Mouse (Mus musculus) stomach, postnatal 0 days (tissue): Measurements from ENCODE around the gene Zfp300. TPM values are rescaled to one million over a fixed set of nuclear protein-coding genes. Genes with fewer than 3 reads are reported as not detected.

Experiments used
- ATAC-seq: fragments of 200-750 bp; cut with Nextera tagmentation; 2 replicates; pipeline ENCODE4 v1.8.0; 2017; ENCODE audit not compliant: low FRiP score, low TSS enrichment
- DNase-seq: peaks from one replicate; pipeline ENCODE4 v3.0.0-alpha.2; 2016; ENCODE audit warnings: low spot score
- H3K27ac ChIP-seq: fragments of 300-500 bp; sonication (generic); replicated peaks from 2 replicates; pipeline ENCODE4 v1.5.1; 2014; ENCODE audit warnings: mild to moderate bottlenecking, control low read depth
- H3K27me3 ChIP-seq: fragments of 300-500 bp; sonication (generic); 2 replicates; pipeline ENCODE4 v1.6.1; 2014; ENCODE audit warnings: low read length; ENCODE audit not compliant: control insufficient read depth, insufficient read depth
- H3K36me3 ChIP-seq: fragments of 300-500 bp; sonication (generic); 2 replicates; pipeline ENCODE4 v1.6.1; 2014; ENCODE audit warnings: low read length, mixed read lengths; ENCODE audit not compliant: control insufficient read depth, insufficient read depth
- H3K4me1 ChIP-seq: fragments of 300-500 bp; sonication (generic); replicated peaks from 2 replicates; pipeline ENCODE4 v1.6.1; 2014; ENCODE audit warnings: antibody characterized with exemption; ENCODE audit not compliant: control insufficient read depth, insufficient read depth
- H3K4me2 ChIP-seq: fragments of 300-500 bp; sonication (generic); replicated peaks from 2 replicates; pipeline ENCODE4 v1.6.1; 2014; ENCODE audit warnings: low read depth, mild to moderate bottlenecking, control low read depth, moderate library complexity
- H3K4me3 ChIP-seq: fragments of 300-500 bp; sonication (generic); 2 replicates; pipeline ENCODE4 v1.5.1; 2014; ENCODE audit warnings: low read depth, low read length, control low read depth
- H3K9ac ChIP-seq: fragments of 300-500 bp; sonication (generic); 2 replicates; pipeline ENCODE4 v1.6.1; 2014; ENCODE audit warnings: mild to moderate bottlenecking, low read length, control low read depth, mixed read lengths
- H3K9me3 ChIP-seq: fragments of 300-500 bp; sonication (generic); 2 replicates; pipeline ENCODE4 v1.6.1; 2016; ENCODE audit warnings: low read length; ENCODE audit not compliant: control insufficient read depth
- CTCF ChIP-seq: IDR thresholded peaks from 2 replicates; pipeline ENCODE4 v1.5.1; 2016; ENCODE audit warnings: antibody characterized with exemption, low read depth, mild to moderate bottlenecking, moderate library complexity
- EP300 ChIP-seq: optimal IDR thresholded peaks from 2 replicates; pipeline ENCODE3; 2016; ENCODE audit warnings: antibody characterized with exemption
- WGBS: fragments of 180-500 bp; shearing (Covaris S2); extraction: QIAGEN DNeasy Blood & Tissue Kit; methylation state at CpG from one replicate; pipeline ENCODE4 v1.1.7; 2014; 5-methylcytosine and 5-hydroxymethylcytosine counted together
- polyA plus RNA-seq: library from polyadenylated mRNA; unstranded; fragments of >200 nt; fragmentation: Nextera tagmentation; extraction: Ambion mirVana; gene quantifications from 2 replicates; pipeline ENCODE4 v1.2.1, GENCODE M21; 2015

Gene Zfp300
- polyA plus RNA-seq, 1 experiment from 2014 or later: 0.58 TPM

DNA sequence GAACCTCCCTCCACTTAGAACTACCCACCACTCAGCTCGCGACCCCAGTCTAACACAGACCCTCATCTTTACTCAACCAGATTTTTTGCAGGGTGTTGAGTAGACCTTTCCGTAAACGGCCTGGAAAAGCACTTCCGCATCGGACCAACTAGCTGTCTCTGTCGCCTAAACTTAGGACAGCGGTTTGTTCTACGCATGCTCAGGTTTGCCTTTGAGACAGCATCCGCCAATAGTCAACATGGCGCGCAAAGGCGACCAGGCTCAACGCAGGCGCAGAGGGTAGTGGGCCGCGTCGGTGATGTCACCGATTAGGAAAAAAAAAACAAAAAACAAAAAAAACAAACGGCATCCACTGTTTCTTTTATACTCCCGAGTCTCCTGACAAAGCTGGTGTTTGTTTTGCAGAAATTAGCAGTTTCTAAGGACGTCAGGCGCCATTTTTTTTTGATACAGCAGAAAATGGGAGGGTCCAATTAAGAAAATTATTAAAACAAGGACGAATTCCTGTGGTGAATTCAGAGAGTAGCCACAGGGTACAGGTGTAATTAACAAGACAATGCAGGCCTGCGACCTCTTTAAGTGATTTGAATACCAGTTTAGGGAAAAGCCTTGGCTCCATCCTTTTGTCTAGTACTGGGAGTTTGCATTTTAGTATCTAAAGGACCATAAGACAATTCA, 27.3 kb downstream of the Zfp300 start, which contains the start of gene Zfp182:
TSS of gene Zfp182 (minus strand) at position 451 of the 678 bp plus-strand sequence.
- H3K9me3 ChIP-seq: no peaks in the 10 kb centered on the region
- H3K27ac ChIP-seq: no peak within 1 kb of the TSS
- H3K27me3 ChIP-seq: no peaks in the 10 kb centered on the region
- no peak for TF ChIP-seq EP300
- no peak for TF ChIP-seq CTCF
- DNase-seq (peak; percentile 75), ATAC-seq (peak; percentile 94)
- no peaks in the 10 kb centered on the region for H3K36me3 ChIP-seq
- 17% methylated on average over 25 of the region's 25 CpGs for WGBS
- H3K4me1 ChIP-seq: no peaks in the 10 kb centered on the region
- H3K9ac ChIP-seq: peak within 1 kb of the TSS; percentile 56
- H3K4me2 ChIP-seq: peak within 1 kb of the TSS; percentile 45
- H3K4me3 ChIP-seq: peak within 1 kb of the TSS; percentile 51

DNA sequence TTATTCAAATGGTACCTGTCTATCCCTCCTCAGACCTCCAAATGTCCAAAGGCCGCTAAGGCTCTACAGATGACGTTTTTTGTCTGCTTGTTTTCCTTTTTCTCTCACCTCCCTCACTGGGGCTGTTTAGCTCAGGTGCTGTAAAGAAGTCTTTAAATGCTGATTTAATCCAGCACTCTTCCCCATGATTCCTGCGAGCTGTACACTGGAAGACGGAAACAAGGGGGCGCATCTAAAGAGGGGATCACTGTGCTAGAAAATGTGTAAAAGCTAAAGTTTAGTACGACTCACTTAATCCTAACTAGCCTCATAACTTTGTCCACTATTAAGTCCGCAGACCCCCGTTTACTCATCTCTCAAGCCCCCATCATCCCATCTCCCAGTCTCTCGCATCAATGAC, 27.9 kb downstream of the Zfp300 start:
- peak; percentile 12 for DNase-seq
- peak; percentile 8; the same call in 1 of the 2 replicates for ATAC-seq

More for the DNA sequence above, 27.9 kb downstream of the Zfp300 start:
- Histone ChIP-seq H3K27me3 (no peaks in the 10 kb centered on the region), H3K9ac (peak overlapping the region; percentile 56), H3K9me3 (no peaks in the 10 kb centered on the region), H3K4me3 (peak overlapping the region; percentile 51), H3K4me2 (peak overlapping the region; percentile 45), H3K27ac (no peak overlapping the region), H3K36me3 (no peaks in the 10 kb centered on the region), H3K4me1 (no peaks in the 10 kb centered on the region)
- WGBS: 24% methylated on average over 9 of the region's 9 CpGs
- TF ChIP-seq CTCF (no peak; the same call in 1 of the 2 replicates), EP300 (no peak)

Other genes with a start within 250 kb of the Zfp300 start
- gene Timp1, start 219.4 kb downstream of the Zfp300 start, polyA plus RNA-seq: 11.7 and 18.8 TPM in 2 replicates
- 1.1 and 1.7 TPM in 2 replicates for gene Syn1, start 168.5 kb downstream of the Zfp300 start, polyA plus RNA-seq
- gene Cfp, start 158.0 kb downstream of the Zfp300 start, polyA plus RNA-seq: 4.3 and 6.0 TPM in 2 replicates
- gene Elk1, start 138.9 kb downstream of the Zfp300 start, polyA plus RNA-seq: 3.6 and 4.9 TPM in 2 replicates
- 57.0 and 62.9 TPM in 2 replicates for gene Uxt, start 127.5 kb downstream of the Zfp300 start, polyA plus RNA-seq
- gene Zfp182, start 27.2 kb downstream of the Zfp300 start, polyA plus RNA-seq: 2.8 TPM in 2 replicates
- not detected in 2 replicates for gene Spaca5, start 21.1 kb downstream of the Zfp300 start, polyA plus RNA-seq
- gene Ssxa1, start 26.3 kb upstream of the Zfp300 start, polyA plus RNA-seq: not detected in 2 replicates
- gene Gm21876, start 86.1 kb upstream of the Zfp300 start, polyA plus RNA-seq: not detected in 2 replicates